ENCODE assay signal across 15 mouse cellular contexts in the genomic region with DNA sequence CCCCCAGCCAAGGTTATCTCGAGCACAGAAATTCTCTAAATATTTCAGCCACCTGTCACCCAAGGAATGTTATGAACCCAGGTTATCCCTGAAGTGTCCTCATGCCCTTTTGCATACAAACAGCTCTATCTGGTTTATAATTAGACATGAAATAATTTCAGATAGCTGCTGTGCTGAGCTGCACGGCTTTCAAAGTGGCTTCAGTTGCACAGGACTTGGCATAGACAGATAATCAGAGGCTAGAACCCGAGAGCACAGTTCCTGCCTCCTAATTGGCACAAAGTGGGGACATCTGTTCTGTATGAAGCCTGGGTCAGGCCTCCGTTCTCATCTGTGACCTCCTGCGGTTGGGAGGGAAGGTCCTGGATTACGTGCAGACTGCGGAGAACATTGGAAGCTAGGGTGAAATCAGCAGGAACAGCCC.
DNase-seq lines count a peak whose midpoint lies in the region; ATAC-seq and TF ChIP-seq lines count a peak whose summit lies in the region.
"Had no signal": no experiment of that assay in that cellular context is flagged by ENCODE, and none has a peak within 500 bp of the region (broad histone marks: within the 10 kb centered on the region; RNA-seq: fewer than 3 reads in every experiment).

No protein-coding gene starts in this region.

- no peak overlapping the region for H3K9ac ChIP-seq in heart, embryonic 12.5 days
- no peak overlapping the region for H3K9ac ChIP-seq in limb, embryonic 14.5 days (ENCODE audit: low read depth, low read length, severe bottlenecking)
- H3K9ac ChIP-seq: lung, embryonic 14.5 days; neural tube, embryonic 12.5 days had no signal

- no peak for TF ChIP-seq POLR2A in limb, embryonic 14.5 days (IDR thresholded peaks at IDR 0.05; ENCODE audit: borderline replicate concordance, extremely low read depth, insufficient read depth, insufficient read length)

- no peak overlapping the region for H3K4me3 ChIP-seq in heart, embryonic 12.5 days
- no peak overlapping the region for H3K4me3 ChIP-seq in limb, embryonic 14.5 days (replicated peaks; ENCODE audit: low read length)
- H3K4me3 ChIP-seq: neural tube, embryonic 12.5 days had no signal

- H3K36me3 ChIP-seq in heart, embryonic 12.5 days: no peaks in the 10 kb centered on the region
- no peaks in the 10 kb centered on the region for H3K36me3 ChIP-seq in limb, embryonic 14.5 days (ENCODE audit: control insufficient read depth, insufficient read depth, low read length)
- H3K36me3 ChIP-seq: neural tube, embryonic 12.5 days had no signal

- peak; percentile 14 to 41 for DNase-seq in heart, adult 18-20 months
- DNase-seq in retina, postnatal 1 day: peak; percentile 19
- no peak for DNase-seq in retina, embryonic 14.5 days (ENCODE audit: low spot score)
- peak; percentile 20 to 33 for DNase-seq in cerebellum, postnatal 36 days
- DNase-seq in limb, embryonic 14.5 days (ENCODE audit: low spot score): no peak
- no peak for DNase-seq in kidney, adult 8-10 months
- no peak for DNase-seq in right cerebral cortex, postnatal 10 days (ENCODE audit: low spot score in 2 of 2)
- DNase-seq: adrenal gland, adult 2 months; gastrocnemius, postnatal 25 days; liver; lung, embryonic 14.5 days had no signal

- H3K4me2 ChIP-seq in heart, embryonic 12.5 days: no peak overlapping the region
- no peak overlapping the region for H3K4me2 ChIP-seq in limb, embryonic 14.5 days (replicated peaks; ENCODE audit: low read depth, low read length, severe bottlenecking)
- H3K4me2 ChIP-seq: lung, embryonic 14.5 days; neural tube, embryonic 12.5 days had no signal

- WGBS in heart, embryonic 12.5 days: 36% methylated on average over 7 of the region's 7 CpGs
- 33% methylated on average over 7 of the region's 7 CpGs for whole genome bisulfite sequencing in limb, embryonic 14.5 days

- peaks cover 7% of the 10 kb centered on the region for H3K4me1 ChIP-seq in heart, embryonic 12.5 days (replicated peaks)
- H3K4me1 ChIP-seq in limb, embryonic 14.5 days (ENCODE audit: control insufficient read depth, insufficient read depth, low read length): peaks cover 10% of the 10 kb centered on the region
- H3K4me1 ChIP-seq: neural tube, embryonic 12.5 days had no signal

- no peaks in the 10 kb centered on the region for H3K27me3 ChIP-seq in heart, embryonic 12.5 days (replicated peaks)
- no peaks in the 10 kb centered on the region for H3K27me3 ChIP-seq in limb, embryonic 14.5 days (ENCODE audit: control insufficient read depth, insufficient read depth, low read length)
- H3K27me3 ChIP-seq: neural tube, embryonic 12.5 days had no signal

- no peak for ATAC-seq in heart, embryonic 12.5 days (ENCODE audit: insufficient number of reproducible peaks, low FRiP score)
- peak; percentile 47; the same call in 1 of the 2 replicates for ATAC-seq in limb, embryonic 14.5 days (ENCODE audit: low FRiP score, low read depth)
- ATAC-seq: intestine, embryonic 16.5 days had no signal

- H3K27ac ChIP-seq in heart, embryonic 12.5 days (ENCODE audit: poor library complexity, severe bottlenecking): no peak overlapping the region
- H3K27ac ChIP-seq in limb, embryonic 14.5 days (replicated peaks; ENCODE audit: low read depth, low read length): no peak overlapping the region
- H3K27ac ChIP-seq: kidney, postnatal 0 days; neural tube, embryonic 12.5 days had no signal

- H3K9me3 ChIP-seq in heart, embryonic 12.5 days (replicated peaks): peaks cover 4% of the 10 kb centered on the region; the same call in 1 of the 2 replicates
- H3K9me3 ChIP-seq in limb, embryonic 14.5 days (ENCODE audit: control insufficient read depth, low read length): no peaks in the 10 kb centered on the region
- H3K9me3 ChIP-seq: neural tube, embryonic 12.5 days had no signal

Comparison
In these comparisons a context has a peak if more than half of its experiments do, and no peak if none do; other contexts are left out.
1. DNase-seq: peak in heart, adult 18-20 months (2 of 2), retina, postnatal 1 day (single experiment) and cerebellum, postnatal 36 days (2 of 2); none in retina, embryonic 14.5 days (single experiment), limb, embryonic 14.5 days (single experiment), kidney, adult 8-10 months (0 of 2) and right cerebral cortex, postnatal 10 days (0 of 2).